Comparison of ENCODE assay signal across 15 mouse cellular contexts in the genomic region with DNA sequence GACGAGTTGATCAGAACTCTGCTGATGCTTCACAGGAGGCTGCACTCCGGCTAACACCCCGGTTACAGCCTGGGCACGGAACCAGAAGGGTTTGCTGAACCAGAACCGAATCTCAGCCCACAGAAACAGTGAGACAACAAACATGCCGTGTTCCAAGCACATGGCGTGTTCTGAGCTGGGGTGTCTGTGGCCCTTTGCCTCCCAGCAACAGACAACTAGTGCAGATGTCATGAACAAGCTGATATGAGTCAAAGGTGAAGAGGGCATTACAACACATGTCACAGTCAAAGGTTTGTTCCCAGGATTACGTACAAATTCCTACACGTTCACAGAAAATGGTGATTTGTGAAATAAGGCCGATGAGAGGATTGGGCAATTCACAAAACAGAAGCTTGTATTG.
A peak's percentile ranks its signal among the peaks of the same experiment; 100 is the strongest.
DNase-seq lines count a peak whose midpoint lies in the region; ATAC-seq and TF ChIP-seq lines count a peak whose summit lies in the region.
"Had no signal": no experiment of that assay in that cellular context is flagged by ENCODE, and none has a peak within 500 bp of the region (broad histone marks: within the 10 kb centered on the region; RNA-seq: fewer than 3 reads in every experiment).

No protein-coding gene starts in this region.

- ATAC-seq in forebrain, postnatal 0 days = no peak
- ATAC-seq: activated CD4-positive, CD25-positive, alpha-beta regulatory T cell, adult 4 months had no signal

- intact Hi-C loops in heart, postnatal 14 days (cut with DNase I) = no loop called here

- WGBS in forebrain, postnatal 0 days = 72% methylated on average over 10 of the region's 10 CpGs

- H3K4me3 ChIP-seq in forebrain, postnatal 0 days (ENCODE audit: low read depth, low read length) = no peak overlapping the region
- H3K4me3 ChIP-seq: heart, embryonic 12.5 days; layer of hippocampus, adult 2 months had no signal

- no peaks in the 10 kb centered on the region for H3K9me3 ChIP-seq in forebrain, postnatal 0 days (ENCODE audit: low read length)
- H3K9me3 ChIP-seq: heart, embryonic 12.5 days had no signal

- no peak for TF ChIP-seq CTCF in forebrain, postnatal 0 days (IDR thresholded peaks at IDR 0.05; ENCODE audit: low read depth)

- H3K27ac ChIP-seq in forebrain, postnatal 0 days (ENCODE audit: low read depth, low read length) = no peak overlapping the region
- H3K27ac ChIP-seq: layer of hippocampus, adult 2 months had no signal

- H3K4me1 ChIP-seq in forebrain, postnatal 0 days (ENCODE audit: insufficient read depth) = no peaks in the 10 kb centered on the region

- no peak overlapping the region for H3K9ac ChIP-seq in forebrain, postnatal 0 days
- H3K9ac ChIP-seq: heart, embryonic 12.5 days; lung, embryonic 14.5 days had no signal

- H3K4me2 ChIP-seq in forebrain, postnatal 0 days (ENCODE audit: low read depth) = no peak overlapping the region
- H3K4me2 ChIP-seq: heart, embryonic 12.5 days; lung, embryonic 14.5 days had no signal

- DNase-seq in adrenal gland, postnatal 10 days = peak; percentile 33
- no peak for DNase-seq in adrenal gland, postnatal 4 days (ENCODE audit: low spot score in 2 of 2)
- DNase-seq in urinary bladder, postnatal 14 days (ENCODE audit: low spot score) = peak; percentile 8
- no peak for DNase-seq in urinary bladder, postnatal 25 days (ENCODE audit: low spot score)
- DNase-seq in layer of hippocampus, postnatal 36 days = peak; percentile 16 to 34
- DNase-seq in heart, adult 8-10 months (ENCODE audit: low spot score) = no peak
- no peak for DNase-seq in heart, postnatal 14 days
- no peak for DNase-seq in forebrain, postnatal 0 days
- DNase-seq: cerebellum, postnatal 25 days; left cerebral cortex, postnatal 4 days; lung, embryonic 14.5 days; thymus, postnatal 25 days had no signal

- no peaks in the 10 kb centered on the region for H3K27me3 ChIP-seq in forebrain, postnatal 0 days (ENCODE audit: insufficient read depth, low read length)
- H3K27me3 ChIP-seq: heart, embryonic 12.5 days had no signal

- no peaks in the 10 kb centered on the region for H3K36me3 ChIP-seq in forebrain, postnatal 0 days (ENCODE audit: insufficient read depth)
- H3K36me3 ChIP-seq: heart, embryonic 12.5 days had no signal

Comparison
In these comparisons a context has a peak if more than half of its experiments do, and no peak if none do; other contexts are left out.
1. DNase-seq: peak in adrenal gland, postnatal 10 days (single experiment), urinary bladder, postnatal 14 days (single experiment) and layer of hippocampus, postnatal 36 days (2 of 2); none in adrenal gland, postnatal 4 days (0 of 2), urinary bladder, postnatal 25 days (single experiment), heart, adult 8-10 months (single experiment), heart, postnatal 14 days (0 of 2) and forebrain, postnatal 0 days (single experiment).